Mouse (Mus musculus): ENCODE measurements around the gene Unk.
"Not testable (repeated sequence)": the region's sequence is repeated elsewhere in the genome, so short reads cannot be mapped to it uniquely, and the experiment has no call there.

GRCm38 (mm10) chr11:116018867-116019266, 11.3 kb upstream of the Unk start:
- TF ChIP-seq CTCF (conservative IDR thresholded peaks at IDR 0.05; ENCODE audit: low read length); POU5F1 (IDR thresholded peaks at IDR 0.05; ENCODE audit: borderline replicate concordance, low read length); NANOG (IDR thresholded peaks at IDR 0.05; ENCODE audit: borderline replicate concordance, low read length): not testable (repeated sequence)

Data from E14TG2a.4 (cell line).